ENCODE assay signal across 20 mouse cellular contexts in the genomic region with DNA sequence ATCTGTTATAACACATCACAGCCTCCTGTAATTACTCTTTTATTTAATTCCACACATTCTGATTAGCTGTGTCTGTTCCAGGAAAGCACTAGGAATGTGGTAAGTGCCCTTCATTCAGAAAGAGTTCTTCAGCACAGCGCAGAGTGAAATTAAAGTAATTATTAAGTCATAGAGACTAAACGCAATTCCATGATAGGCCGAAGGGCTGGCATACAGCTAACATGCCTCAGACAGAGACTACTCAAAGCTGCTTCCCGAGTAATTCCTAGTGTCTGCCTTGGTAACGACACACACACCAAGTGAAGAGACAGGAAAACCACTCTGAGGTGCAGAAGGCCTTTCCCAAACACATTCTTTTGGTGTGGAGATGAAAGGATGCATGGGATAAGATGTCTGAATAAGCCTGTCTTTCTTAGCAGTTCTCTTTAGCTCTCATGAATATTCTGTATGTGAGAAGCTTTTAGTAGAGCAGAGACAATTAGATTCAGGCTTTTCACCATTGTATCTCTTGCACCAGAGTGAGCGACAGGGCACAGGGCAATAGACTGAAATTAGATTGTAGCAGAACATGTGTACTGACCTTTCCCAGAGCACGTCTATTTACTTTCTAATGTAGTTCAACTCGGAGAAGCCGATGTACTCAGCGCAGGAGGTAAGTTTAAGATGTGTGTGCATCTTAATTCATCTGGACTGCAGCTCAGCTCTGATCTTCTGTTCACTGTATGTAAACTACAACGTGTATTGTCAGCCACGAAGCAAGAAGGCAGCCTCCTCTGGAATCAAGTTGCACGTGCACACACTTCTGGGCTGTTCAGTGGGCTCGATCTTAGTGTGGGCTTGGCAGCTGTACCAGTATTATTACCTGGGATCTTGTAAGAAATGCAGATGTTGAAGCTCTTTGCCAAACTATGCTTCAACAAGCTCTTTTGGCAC.
A peak's percentile ranks its signal among the peaks of the same experiment; 100 is the strongest.
DNase-seq lines count a peak whose midpoint lies in the region; ATAC-seq lines count a peak whose summit lies in the region.
"Had no signal": no experiment of that assay in that cellular context is flagged by ENCODE, and none has a peak within 500 bp of the region (broad histone marks: within the 10 kb centered on the region; RNA-seq: fewer than 3 reads in every experiment).

No protein-coding gene starts in this region.

- no peak for DNase-seq in neural tube, embryonic 10.5 days (ENCODE audit: extremely low spot score, low spot score)
- peak; percentile 11 for DNase-seq in mesoderm, embryonic 11.5 days (ENCODE audit: low read depth, low spot score)
- no peak for DNase-seq in layer of hippocampus, postnatal 10 days (ENCODE audit: low spot score in 2 of 2)
- no peak for DNase-seq in cerebellum, adult 8-10 months
- DNase-seq: adrenal gland, postnatal 25 days; cerebellum, adult 2 months; gastrocnemius, postnatal 36 days; heart, postnatal 10 days; kidney, adult 9 months; lung, embryonic 14.5 days; right cerebral cortex, adult 18-20 months; thymus, adult 2 months had no signal

- no peak overlapping the region for H3K4me3 ChIP-seq in neural tube, embryonic 14.5 days (ENCODE audit: low read depth, low read length)
- H3K4me3 ChIP-seq in forebrain, embryonic 15.5 days, result no peak overlapping the region
- no peak overlapping the region for H3K4me3 ChIP-seq in heart, embryonic 12.5 days
- H3K4me3 ChIP-seq: liver, embryonic 12.5 days; myocyte; stomach, embryonic 15.5 days had no signal

- 0 out of 2 replicates have a peak overlapping the region, but pooled peaks have one; percentile 6 for H3K27ac ChIP-seq in neural tube, embryonic 14.5 days (ENCODE audit: low read depth, low read length)
- H3K27ac ChIP-seq in forebrain, embryonic 15.5 days (replicated peaks), result peak overlapping the region; percentile 54; the same call in 1 of the 2 replicates
- no peak overlapping the region for H3K27ac ChIP-seq in heart, embryonic 12.5 days (ENCODE audit: poor library complexity, severe bottlenecking)
- H3K27ac ChIP-seq: liver, embryonic 12.5 days; stomach, embryonic 15.5 days had no signal

- ATAC-seq in neural tube, embryonic 14.5 days (ENCODE audit: low read depth), result no peak
- peak; percentile 43; the same call in 1 of the 2 replicates for ATAC-seq in forebrain, embryonic 15.5 days (replicated peaks)
- no peak for ATAC-seq in heart, embryonic 12.5 days (ENCODE audit: insufficient number of reproducible peaks, low FRiP score)
- ATAC-seq: activated CD4-positive, CD25-positive, alpha-beta regulatory T cell, adult 4 months; liver, embryonic 12.5 days; Patski had no signal

- H3K9ac ChIP-seq in neural tube, embryonic 14.5 days (replicated peaks; ENCODE audit: low read depth, low read length), result no peak overlapping the region
- no peak overlapping the region for H3K9ac ChIP-seq in forebrain, embryonic 15.5 days (replicated peaks)
- H3K9ac ChIP-seq in heart, embryonic 12.5 days, result no peak overlapping the region
- H3K9ac ChIP-seq: liver, embryonic 12.5 days; lung, embryonic 14.5 days; stomach, embryonic 15.5 days had no signal

- no peak overlapping the region for H3K4me2 ChIP-seq in neural tube, embryonic 14.5 days (ENCODE audit: low read depth, low read length)
- H3K4me2 ChIP-seq in forebrain, embryonic 15.5 days (replicated peaks), result no peak overlapping the region
- no peak overlapping the region for H3K4me2 ChIP-seq in heart, embryonic 12.5 days
- H3K4me2 ChIP-seq: liver, embryonic 12.5 days; lung, embryonic 14.5 days; stomach, embryonic 15.5 days had no signal

- WGBS in neural tube, embryonic 14.5 days, result 35% methylated on average over 14 of the region's 14 CpGs
- WGBS in forebrain, embryonic 15.5 days, result 15% methylated on average over 14 of the region's 14 CpGs
- 77% methylated on average over 14 of the region's 14 CpGs for WGBS in heart, embryonic 12.5 days

- H3K4me1 ChIP-seq in neural tube, embryonic 14.5 days (ENCODE audit: control insufficient read depth, insufficient read depth, low read length), result peaks cover 8% of the 10 kb centered on the region; the same call in 1 of the 2 replicates
- peaks cover 16% of the 10 kb centered on the region for H3K4me1 ChIP-seq in forebrain, embryonic 15.5 days
- no peaks in the 10 kb centered on the region for H3K4me1 ChIP-seq in heart, embryonic 12.5 days (replicated peaks)
- H3K4me1 ChIP-seq: liver, embryonic 12.5 days; stomach, embryonic 15.5 days had no signal

- no peaks in the 10 kb centered on the region for H3K9me3 ChIP-seq in neural tube, embryonic 14.5 days (ENCODE audit: control insufficient read depth, low read length)
- no peaks in the 10 kb centered on the region for H3K9me3 ChIP-seq in forebrain, embryonic 15.5 days
- H3K9me3 ChIP-seq in heart, embryonic 12.5 days (replicated peaks), result no peaks in the 10 kb centered on the region
- H3K9me3 ChIP-seq: liver, embryonic 12.5 days; stomach, embryonic 15.5 days had no signal

- no peaks in the 10 kb centered on the region for H3K36me3 ChIP-seq in neural tube, embryonic 14.5 days (ENCODE audit: control insufficient read depth, insufficient read depth, low read length)
- H3K36me3 ChIP-seq in forebrain, embryonic 15.5 days, result no peaks in the 10 kb centered on the region
- H3K36me3 ChIP-seq in heart, embryonic 12.5 days, result no peaks in the 10 kb centered on the region
- H3K36me3 ChIP-seq: liver, embryonic 12.5 days; stomach, embryonic 15.5 days had no signal

- H3K27me3 ChIP-seq in neural tube, embryonic 14.5 days (ENCODE audit: control insufficient read depth, insufficient read depth, low read length), result no peaks in the 10 kb centered on the region
- H3K27me3 ChIP-seq in forebrain, embryonic 15.5 days, result no peaks in the 10 kb centered on the region
- H3K27me3 ChIP-seq in heart, embryonic 12.5 days (replicated peaks), result no peaks in the 10 kb centered on the region
- H3K27me3 ChIP-seq: liver, embryonic 12.5 days; stomach, embryonic 15.5 days had no signal
